Mouse (Mus musculus): ENCODE measurements at regions not wholly inside any gene's neighbourhood (a gene's known extent, or its start where the extent isn't known, plus 50 kb on each side); places are given as distances from the start of the nearest gene placed in this dataset.

DNA sequence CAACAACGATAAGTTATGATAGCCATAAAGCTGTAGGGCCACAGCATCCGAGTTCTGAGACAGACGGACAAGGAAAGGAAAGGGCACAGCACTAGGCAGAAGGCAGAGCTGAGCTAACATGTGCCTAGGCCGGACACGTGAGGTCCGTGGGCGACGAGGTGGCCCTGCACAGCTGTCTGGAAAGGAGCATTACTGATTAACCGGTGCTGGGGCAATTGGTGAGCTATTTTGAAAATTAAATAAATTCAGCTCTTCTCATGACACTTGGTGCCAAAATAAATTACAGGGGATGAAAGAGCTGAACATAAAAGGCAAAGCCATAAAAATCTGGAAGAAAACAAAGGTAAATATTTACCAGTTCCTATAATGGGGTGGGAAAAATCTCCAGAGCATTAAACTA lies 65.9 kb upstream of the Tle3 start:
- H3K9me3 ChIP-seq (ENCODE audit: control insufficient read depth, low read length), result no peaks in the 10 kb centered on the region
- no peak overlapping the region for H3K27ac ChIP-seq (replicated peaks; ENCODE audit: low read depth, low read length)
- H3K36me3 ChIP-seq (ENCODE audit: control insufficient read depth, insufficient read depth, low read length), result no peaks in the 10 kb centered on the region
- no peak overlapping the region for H3K9ac ChIP-seq (ENCODE audit: low read depth, low read length)
- H3K4me3 ChIP-seq (ENCODE audit: low read depth, low read length), result no peak overlapping the region
- no peaks in the 10 kb centered on the region; the same call in 1 of the 2 replicates for H3K4me1 ChIP-seq (ENCODE audit: control insufficient read depth, insufficient read depth, low read length)
- no peak overlapping the region for H3K4me2 ChIP-seq (ENCODE audit: low read depth, low read length)
- DNase-seq (ENCODE audit: low spot score), result no peak
- 83% methylated on average over 9 of the region's 9 CpGs for WGBS
- no peak for ATAC-seq (ENCODE audit: low read depth)
- H3K27me3 ChIP-seq (replicated peaks; ENCODE audit: control insufficient read depth, insufficient read depth, low read length), result 0 out of 2 replicates have a peak, but pooled peaks cover 3% of the 10 kb centered on the region

DNA sequence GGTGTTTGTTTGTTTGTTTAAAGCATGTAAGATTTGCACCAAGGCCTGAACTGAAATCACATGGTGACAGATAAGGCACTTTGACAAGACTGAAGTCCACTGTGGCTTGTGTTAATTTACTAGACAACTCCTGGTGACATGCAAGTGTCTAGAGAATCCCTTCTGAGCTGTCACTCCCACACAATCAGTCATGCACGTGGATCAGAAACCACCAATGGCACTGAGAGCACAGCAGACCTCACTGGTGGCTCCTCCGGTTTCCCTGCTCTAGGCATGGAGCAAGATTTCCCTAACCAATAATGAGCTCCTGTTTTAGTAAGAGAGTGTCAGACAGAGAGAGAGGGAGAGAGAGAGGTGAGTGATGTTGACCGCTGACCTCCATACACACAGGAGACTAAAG lies 63.1 kb upstream of the Tle3 start:
- DNase-seq (ENCODE audit: low spot score), result no peak
- ATAC-seq (ENCODE audit: low read depth), result no peak
- H3K27me3 ChIP-seq (replicated peaks; ENCODE audit: control insufficient read depth, insufficient read depth, low read length), result peaks cover 11% of the 10 kb centered on the region
- no peak overlapping the region for H3K4me3 ChIP-seq (ENCODE audit: low read depth, low read length)
- peaks cover 6% of the 10 kb centered on the region; the same call in 1 of the 2 replicates for H3K4me1 ChIP-seq (ENCODE audit: control insufficient read depth, insufficient read depth, low read length)
- H3K4me2 ChIP-seq (ENCODE audit: low read depth, low read length), result no peak overlapping the region
- 41% methylated on average over 3 of the region's 3 CpGs for WGBS
- no peak overlapping the region for H3K27ac ChIP-seq (replicated peaks; ENCODE audit: low read depth, low read length)
- no peaks in the 10 kb centered on the region for H3K36me3 ChIP-seq (ENCODE audit: control insufficient read depth, insufficient read depth, low read length)
- no peaks in the 10 kb centered on the region for H3K9me3 ChIP-seq (ENCODE audit: control insufficient read depth, low read length)
- no peak overlapping the region for H3K9ac ChIP-seq (ENCODE audit: low read depth, low read length)

DNA sequence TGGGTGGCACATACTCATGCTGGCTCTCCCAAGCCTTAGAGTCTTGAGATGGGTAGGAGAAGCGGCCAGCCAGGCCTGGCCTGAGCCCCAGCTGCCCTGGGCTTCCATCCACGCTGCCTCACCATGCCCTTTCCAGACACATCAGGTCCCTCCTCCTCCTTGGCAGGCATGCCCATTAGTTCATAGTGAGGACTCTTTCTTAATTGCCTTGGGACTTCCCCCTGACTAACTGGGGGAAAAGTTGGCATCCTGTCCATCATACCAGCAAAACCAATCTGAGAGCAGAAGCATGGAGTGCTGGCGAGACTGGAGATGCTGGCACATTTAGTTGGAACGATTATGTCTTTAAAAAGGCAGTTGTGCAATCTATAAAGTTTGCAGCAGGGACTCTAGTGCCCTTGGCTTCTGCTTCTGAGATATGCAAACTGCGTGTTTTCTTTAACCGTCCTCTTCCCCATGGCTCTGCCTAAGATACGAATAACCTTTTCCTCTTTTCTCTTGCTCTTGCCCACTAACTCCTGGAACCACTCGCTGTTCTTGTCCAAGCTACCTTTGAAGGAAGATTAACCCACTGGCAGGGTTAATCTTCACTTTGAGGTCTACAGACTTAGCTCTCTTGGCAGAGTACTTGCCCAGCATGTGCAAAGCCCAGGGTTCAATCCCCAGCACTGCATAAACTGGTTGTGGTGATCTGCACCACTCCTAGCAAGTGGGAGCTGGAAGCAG lies 62.2 kb upstream of the Tle3 start:
- no peak overlapping the region for H3K9ac ChIP-seq (ENCODE audit: low read depth, low read length)
- H3K9me3 ChIP-seq (ENCODE audit: control insufficient read depth, low read length), result no peaks in the 10 kb centered on the region
- peaks cover 7% of the 10 kb centered on the region; the same call in 1 of the 2 replicates for H3K4me1 ChIP-seq (ENCODE audit: control insufficient read depth, insufficient read depth, low read length)
- no peaks in the 10 kb centered on the region for H3K36me3 ChIP-seq (ENCODE audit: control insufficient read depth, insufficient read depth, low read length)
- no peak overlapping the region for H3K27ac ChIP-seq (replicated peaks; ENCODE audit: low read depth, low read length)
- 80% methylated on average over 8 of the region's 8 CpGs for WGBS
- H3K27me3 ChIP-seq (replicated peaks; ENCODE audit: control insufficient read depth, insufficient read depth, low read length), result peaks cover 11% of the 10 kb centered on the region
- H3K4me2 ChIP-seq (ENCODE audit: low read depth, low read length), result no peak overlapping the region
- no peak overlapping the region for H3K4me3 ChIP-seq (ENCODE audit: low read depth, low read length)
- ATAC-seq (ENCODE audit: low read depth) (no peak), DNase-seq (ENCODE audit: low spot score) (no peak)

DNA sequence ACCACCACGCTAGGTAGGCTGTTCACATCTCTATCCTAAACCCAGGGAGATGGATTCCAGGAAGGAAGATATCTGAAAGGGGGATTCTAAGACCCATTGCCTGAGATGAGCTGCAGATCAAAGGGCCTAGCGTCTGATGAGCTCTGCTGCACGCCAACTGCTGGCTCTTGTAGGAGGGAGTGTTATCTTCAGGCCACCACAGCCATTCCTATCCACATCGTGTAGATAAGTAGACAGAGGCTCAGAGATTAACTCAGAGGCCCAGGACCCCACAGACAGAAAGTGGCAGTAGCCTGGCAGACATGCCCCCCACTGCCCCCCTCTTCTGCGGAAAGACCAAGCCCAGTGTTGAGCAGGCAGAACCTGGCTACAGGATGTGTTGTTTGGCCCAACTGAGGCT lies 61.6 kb upstream of the Tle3 start:
- H3K27me3 ChIP-seq (replicated peaks; ENCODE audit: control insufficient read depth, insufficient read depth, low read length), result peaks cover 11% of the 10 kb centered on the region
- no peak overlapping the region for H3K9ac ChIP-seq (ENCODE audit: low read depth, low read length)
- WGBS, result 74% methylated on average over 5 of the region's 5 CpGs
- H3K4me3 ChIP-seq (ENCODE audit: low read depth, low read length), result no peak overlapping the region
- DNase-seq (ENCODE audit: low spot score) (no peak), ATAC-seq (ENCODE audit: low read depth) (no peak)
- no peak overlapping the region for H3K27ac ChIP-seq (replicated peaks; ENCODE audit: low read depth, low read length)
- peaks cover 13% of the 10 kb centered on the region for H3K4me1 ChIP-seq (ENCODE audit: control insufficient read depth, insufficient read depth, low read length)
- no peak overlapping the region for H3K4me2 ChIP-seq (ENCODE audit: low read depth, low read length)
- H3K9me3 ChIP-seq (ENCODE audit: control insufficient read depth, low read length), result no peaks in the 10 kb centered on the region
- H3K36me3 ChIP-seq (ENCODE audit: control insufficient read depth, insufficient read depth, low read length), result no peaks in the 10 kb centered on the region

DNA sequence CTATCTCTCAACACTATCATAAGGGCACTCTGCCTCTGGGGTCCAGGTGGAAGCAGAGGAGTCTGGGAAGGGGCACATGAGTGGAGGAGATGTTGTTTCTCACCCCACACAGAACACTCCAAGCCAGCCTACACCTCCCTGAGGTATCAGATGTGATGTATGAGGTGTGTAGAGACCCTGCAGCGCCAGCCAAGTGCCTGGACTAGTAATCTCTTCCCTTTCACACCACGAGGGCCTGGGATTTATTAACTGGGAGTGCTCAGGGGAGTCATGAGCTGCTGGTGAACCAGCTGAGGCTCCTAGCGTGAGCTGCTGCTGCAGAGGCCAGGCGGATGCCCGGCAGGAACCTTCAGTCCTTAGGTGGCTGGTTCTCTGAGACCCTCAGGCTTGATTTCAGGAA lies 60.6 kb upstream of the Tle3 start:
- no peaks in the 10 kb centered on the region for H3K9me3 ChIP-seq (ENCODE audit: control insufficient read depth, low read length)

DNA sequence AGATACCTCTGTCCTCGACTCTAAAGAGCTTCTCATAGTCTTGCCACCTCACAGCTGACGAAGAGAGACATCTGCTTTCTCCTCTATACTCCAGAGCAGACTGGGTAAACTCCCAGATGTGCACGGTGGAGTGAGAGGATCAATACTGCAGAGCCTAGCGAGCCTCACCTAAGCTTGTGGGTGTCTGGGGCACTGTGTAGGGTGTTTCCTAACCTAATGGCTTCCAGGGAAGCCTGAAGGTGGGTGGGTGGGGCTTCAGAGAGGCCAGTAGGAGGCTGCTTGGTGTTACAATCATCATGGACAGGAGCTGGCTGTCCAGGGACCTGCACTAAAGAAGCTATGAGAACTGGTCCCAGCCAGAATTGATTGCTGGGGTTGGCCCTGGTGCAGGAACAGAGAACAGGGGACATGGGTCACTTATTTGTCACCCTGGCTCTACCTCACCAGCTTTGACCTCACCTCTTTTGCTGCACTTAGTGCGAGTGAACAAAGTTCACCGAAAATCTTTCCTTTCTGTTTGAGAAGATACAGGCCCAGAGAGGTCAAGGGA lies 57.5 kb upstream of the Tle3 start:
- peaks cover 11% of the 10 kb centered on the region for H3K27me3 ChIP-seq (replicated peaks; ENCODE audit: control insufficient read depth, insufficient read depth, low read length)
- H3K27ac ChIP-seq (replicated peaks; ENCODE audit: low read depth, low read length), result no peak overlapping the region
- no peak overlapping the region for H3K4me2 ChIP-seq (ENCODE audit: low read depth, low read length)
- ATAC-seq (ENCODE audit: low read depth) (no peak), DNase-seq (ENCODE audit: low spot score) (no peak)
- 71% methylated on average over 6 of the region's 6 CpGs for WGBS
- peaks cover 25% of the 10 kb centered on the region for H3K4me1 ChIP-seq (ENCODE audit: control insufficient read depth, insufficient read depth, low read length)
- no peak overlapping the region for H3K4me3 ChIP-seq (ENCODE audit: low read depth, low read length)
- no peaks in the 10 kb centered on the region for H3K36me3 ChIP-seq (ENCODE audit: control insufficient read depth, insufficient read depth, low read length)
- H3K9ac ChIP-seq (ENCODE audit: low read depth, low read length), result no peak overlapping the region
- no peaks in the 10 kb centered on the region for H3K9me3 ChIP-seq (ENCODE audit: control insufficient read depth, low read length)

More for the DNA sequence above, 60.6 kb upstream of the Tle3 start:
- 32% methylated on average over 5 of the region's 5 CpGs for WGBS
- ATAC-seq (ENCODE audit: low read depth), result no peak
- no peak for DNase-seq (ENCODE audit: low spot score)
- no peak overlapping the region for H3K4me3 ChIP-seq (ENCODE audit: low read depth, low read length)
- H3K4me1 ChIP-seq (ENCODE audit: control insufficient read depth, insufficient read depth, low read length), result peaks cover 22% of the 10 kb centered on the region
- no peak overlapping the region for H3K4me2 ChIP-seq (ENCODE audit: low read depth, low read length)
- no peak overlapping the region for H3K9ac ChIP-seq (ENCODE audit: low read depth, low read length)
- H3K27me3 ChIP-seq (replicated peaks; ENCODE audit: control insufficient read depth, insufficient read depth, low read length), result peaks cover 11% of the 10 kb centered on the region
- no peaks in the 10 kb centered on the region for H3K36me3 ChIP-seq (ENCODE audit: control insufficient read depth, insufficient read depth, low read length)
- no peak overlapping the region for H3K27ac ChIP-seq (replicated peaks; ENCODE audit: low read depth, low read length)

DNA sequence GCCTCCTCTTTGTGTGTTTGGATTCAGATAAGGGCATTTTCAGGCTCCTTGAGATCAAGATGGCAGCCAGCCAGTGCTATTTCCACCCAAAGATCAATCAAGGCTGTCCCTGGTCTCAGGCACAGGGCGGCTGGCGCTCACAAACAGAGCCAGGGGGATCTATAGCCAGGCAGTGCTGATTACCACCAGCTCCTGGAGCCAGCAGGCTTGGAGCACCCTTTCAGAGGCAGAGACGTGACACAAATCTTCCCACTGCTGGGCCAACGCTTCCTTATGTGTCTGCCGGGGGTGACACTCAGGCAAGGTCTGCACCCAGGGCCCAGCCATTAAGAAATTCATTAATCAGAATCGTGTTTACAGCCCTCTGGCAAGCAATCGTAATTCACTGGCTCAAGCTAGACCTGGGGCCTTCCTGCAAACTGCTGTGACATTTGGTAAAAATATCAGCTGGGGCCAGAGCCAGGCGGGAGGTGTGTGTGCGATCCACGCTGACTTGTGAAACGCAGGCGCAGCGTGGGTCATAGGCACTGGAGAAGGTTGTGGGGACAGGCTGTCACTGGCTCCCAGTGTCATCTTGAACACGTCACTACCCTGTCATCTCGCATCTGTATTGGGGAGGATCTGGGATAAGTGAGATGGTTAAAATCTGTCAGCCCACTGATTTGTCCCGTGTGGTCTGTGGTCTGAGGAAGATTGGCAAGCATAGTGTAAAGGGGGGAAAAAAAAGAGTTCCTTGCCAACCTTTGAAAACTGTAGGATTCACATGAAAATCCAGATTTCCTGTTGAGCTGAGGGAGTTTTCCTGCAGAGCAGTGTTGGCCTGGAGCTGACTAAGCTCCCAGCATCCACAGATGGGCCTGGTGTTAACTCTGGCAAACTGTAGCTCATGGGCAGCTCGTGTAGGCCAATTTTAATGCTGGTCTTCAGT lies 56.5 kb upstream of the Tle3 start:
- DNase-seq (ENCODE audit: low spot score), result peak; percentile 78
- Histone ChIP-seq H3K4me3 (ENCODE audit: low read depth, low read length) (no peak overlapping the region), H3K4me2 (ENCODE audit: low read depth, low read length) (no peak overlapping the region), H3K9ac (ENCODE audit: low read depth, low read length) (no peak overlapping the region), H3K36me3 (ENCODE audit: control insufficient read depth, insufficient read depth, low read length) (no peaks in the 10 kb centered on the region), H3K27me3 (replicated peaks; ENCODE audit: control insufficient read depth, insufficient read depth, low read length) (peaks cover 11% of the 10 kb centered on the region), H3K9me3 (ENCODE audit: control insufficient read depth, low read length) (no peaks in the 10 kb centered on the region), H3K4me1 (ENCODE audit: control insufficient read depth, insufficient read depth, low read length) (peaks cover 25% of the 10 kb centered on the region), H3K27ac (replicated peaks; ENCODE audit: low read depth, low read length) (peak overlapping the region; percentile 22; the same call in 1 of the 2 replicates)
- ATAC-seq (ENCODE audit: low read depth), result peak; percentile 17; the same call in 1 of the 2 replicates
- WGBS, result 51% methylated on average over 17 of the region's 17 CpGs

DNA sequence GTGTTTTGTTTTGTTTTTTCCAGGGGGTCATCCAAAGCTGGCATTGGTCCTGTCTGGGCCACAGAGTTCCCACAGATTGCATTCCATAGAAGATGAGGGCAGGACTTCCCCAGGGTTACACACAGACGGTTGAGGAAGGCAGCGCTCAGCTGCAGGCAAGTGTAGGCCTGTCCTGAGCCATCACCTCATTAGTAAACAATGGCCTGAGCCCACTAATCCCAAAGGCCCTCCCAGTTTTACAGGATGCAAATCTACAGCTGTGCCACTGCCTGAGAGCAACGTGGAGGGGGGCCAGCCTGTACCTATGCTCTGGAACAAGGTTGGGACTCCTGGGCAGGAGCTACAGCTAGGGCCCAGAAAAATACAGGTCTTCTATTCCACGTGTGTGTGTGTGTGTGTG lies 55.7 kb upstream of the Tle3 start:
- Histone ChIP-seq H3K4me1 (ENCODE audit: control insufficient read depth, insufficient read depth, low read length) (peaks cover 25% of the 10 kb centered on the region), H3K27me3 (replicated peaks; ENCODE audit: control insufficient read depth, insufficient read depth, low read length) (peaks cover 11% of the 10 kb centered on the region), H3K4me2 (ENCODE audit: low read depth, low read length) (no peak overlapping the region), H3K9ac (ENCODE audit: low read depth, low read length) (no peak overlapping the region), H3K36me3 (ENCODE audit: control insufficient read depth, insufficient read depth, low read length) (no peaks in the 10 kb centered on the region), H3K9me3 (ENCODE audit: control insufficient read depth, low read length) (no peaks in the 10 kb centered on the region), H3K4me3 (ENCODE audit: low read depth, low read length) (no peak overlapping the region), H3K27ac (replicated peaks; ENCODE audit: low read depth, low read length) (peak overlapping the region; percentile 22; the same call in 1 of the 2 replicates)
- DNase-seq (ENCODE audit: low spot score) (peak; percentile 79), ATAC-seq (ENCODE audit: low read depth) (peak; percentile 80)
- 25% methylated on average over 4 of the region's 4 CpGs for WGBS

All from embryonic facial prominence, embryonic 14.5 days (tissue).